Mouse (Mus musculus) stomach, embryonic 16.5 days (tissue): ENCODE measurements around the gene Hebp1. TPM values are rescaled to one million over a fixed set of nuclear protein-coding genes. Genes with fewer than 3 reads are reported as not detected.

ENCODE experiments used
- ATAC-seq: fragments of 200-750 bp; cut with Nextera tagmentation; 2 replicates; pipeline ENCODE4 v1.8.0; 2017; ENCODE audit warnings: moderate number of reproducible peaks, moderate TSS enrichment; ENCODE audit not compliant: insufficient read depth, low FRiP score
- H3K27ac ChIP-seq: fragments of 300-500 bp; sonication (generic); 2 replicates; pipeline ENCODE4 v1.5.1; 2014; ENCODE audit warnings: low read length
- H3K27me3 ChIP-seq: fragments of 300-500 bp; sonication (generic); 2 replicates; pipeline ENCODE4 v1.6.1; 2014; ENCODE audit warnings: low read length, control low read depth, mixed read lengths; ENCODE audit not compliant: control insufficient read depth, insufficient read depth
- H3K36me3 ChIP-seq: fragments of 300-500 bp; sonication (generic); 2 replicates; pipeline ENCODE4 v1.6.1; 2014; ENCODE audit warnings: low read length; ENCODE audit not compliant: control insufficient read depth, insufficient read depth
- H3K4me1 ChIP-seq: fragments of 300-500 bp; sonication (generic); 2 replicates; pipeline ENCODE4 v1.6.1; 2014; ENCODE audit warnings: low read length, control low read depth, mixed read lengths; ENCODE audit not compliant: control insufficient read depth, insufficient read depth
- H3K4me2 ChIP-seq: fragments of 300-500 bp; sonication (generic); 2 replicates; pipeline ENCODE4 v1.6.1; 2014; ENCODE audit warnings: low read depth, low read length, mixed read lengths
- H3K4me3 ChIP-seq: fragments of 300-500 bp; sonication (generic); replicated peaks from 2 replicates; pipeline ENCODE4 v1.5.1; 2014; ENCODE audit warnings: mild to moderate bottlenecking, low read length
- H3K9ac ChIP-seq: fragments of 300-500 bp; sonication (generic); 2 replicates; pipeline ENCODE4 v1.6.1; 2014; ENCODE audit warnings: low read length
- H3K9me3 ChIP-seq: fragments of 300-500 bp; sonication (generic); replicated peaks from 2 replicates; pipeline ENCODE4 v1.6.1; 2016; ENCODE audit warnings: low read length, control low read depth; ENCODE audit not compliant: control insufficient read depth
- WGBS: fragments of 180-500 bp; shearing (Covaris S2); extraction: QIAGEN DNeasy Blood & Tissue Kit; methylation state at CpG from one replicate; pipeline ENCODE4 v1.1.7; 2014; 5-methylcytosine and 5-hydroxymethylcytosine counted together
- polyA plus RNA-seq: library from polyadenylated mRNA; unstranded; fragments of >200 nt; fragmentation: Nextera tagmentation; extraction: Ambion mirVana; gene quantifications from 2 replicates; pipeline ENCODE4 v1.2.1, GENCODE M21; 2015

Hebp1 gene
- polyA plus RNA-seq = 37.4 and 37.7 TPM in 2 replicates

- Histone ChIP-seq H3K36me3 (no peaks in the 10 kb centered on the region), H3K4me3 (peak within 1 kb of the TSS; percentile 76), H3K4me2 (peak within 1 kb of the TSS; percentile 65), H3K9me3 (no peaks in the 10 kb centered on the region), H3K27ac (peak within 1 kb of the TSS; percentile 65), H3K4me1 (peaks cover 10% of the 10 kb centered on the region; the same call in 1 of the 2 replicates), H3K27me3 (no peaks in the 10 kb centered on the region), H3K9ac (peak within 1 kb of the TSS; percentile 86)
- peak; percentile 73 for ATAC-seq
- under 1% methylated on average over 52 of the region's 52 CpGs for WGBS
These were observed at the start of gene Hebp1, which contains the start of gene Fam234b for GRCm38 (mm10) chr6:135197921-135198532. Hebp1 (minus strand) TSS chr6:135198022. Fam234b (plus strand) TSS chr6:135197977.

- Histone ChIP-seq H3K27ac (no peak overlapping the region), H3K9ac (no peak overlapping the region), H3K4me2 (no peak overlapping the region), H3K4me1 (peaks cover 9% of the 10 kb centered on the region; the same call in 1 of the 2 replicates), H3K4me3 (no peak overlapping the region), H3K27me3 (no peaks in the 10 kb centered on the region), H3K9me3 (no peaks in the 10 kb centered on the region), H3K36me3 (no peaks in the 10 kb centered on the region)
- WGBS = 73% methylated on average over 8 of the region's 8 CpGs
- no peak for ATAC-seq
These were observed 47.8 kb upstream of the Hebp1 start for GRCm38 (mm10) chr6:135245586-135245985.

DNA sequence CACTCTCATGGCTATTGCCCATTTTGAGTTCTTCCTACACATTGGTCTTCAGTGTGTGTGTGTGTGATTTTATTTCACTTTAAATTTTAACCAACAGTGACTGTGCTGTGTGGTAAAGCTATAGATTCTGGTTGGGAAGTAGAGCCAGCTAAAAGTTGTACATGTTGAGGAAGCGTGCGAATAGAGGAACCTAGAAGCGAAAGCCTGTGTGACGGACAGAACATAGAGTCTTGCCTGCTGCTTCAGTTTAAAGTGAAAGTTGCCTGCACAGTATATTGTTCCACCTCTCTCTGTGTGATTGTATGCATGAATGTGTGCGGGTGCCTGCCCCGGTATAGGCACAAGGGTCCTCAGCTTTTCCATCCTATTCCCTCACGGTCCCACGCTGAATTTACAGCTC, 42.5 kb upstream of the Hebp1 start:
- Histone ChIP-seq H3K4me3 (no peak overlapping the region), H3K36me3 (no peaks in the 10 kb centered on the region), H3K4me1 (no peaks in the 10 kb centered on the region), H3K27ac (no peak overlapping the region), H3K4me2 (no peak overlapping the region), H3K27me3 (no peaks in the 10 kb centered on the region), H3K9ac (no peak overlapping the region), H3K9me3 (no peaks in the 10 kb centered on the region)
- WGBS = 90% methylated on average over 8 of the region's 8 CpGs
- ATAC-seq = no peak

DNA sequence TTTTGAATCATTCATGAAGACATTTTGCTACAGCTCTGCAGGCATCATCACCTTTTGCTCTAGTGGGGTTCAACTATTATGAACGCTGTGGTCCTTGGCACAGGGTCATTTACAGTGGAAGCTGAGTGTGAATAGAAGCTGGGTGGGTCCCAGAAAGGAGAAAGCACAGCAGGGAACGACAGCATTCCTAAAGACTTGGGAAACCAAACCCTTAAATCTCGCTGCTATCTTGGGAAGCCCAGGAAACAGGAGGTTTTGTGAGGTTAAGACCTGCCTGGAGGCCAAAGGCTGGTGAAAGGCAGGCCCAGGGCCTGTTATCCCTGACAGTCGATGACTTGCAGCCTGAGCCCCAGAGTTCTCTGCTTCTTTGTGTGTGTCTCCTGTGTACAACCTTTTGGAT, 40.4 kb upstream of the Hebp1 start:
- 50% methylated on average over 4 of the region's 4 CpGs for WGBS
- Histone ChIP-seq H3K27me3 (no peaks in the 10 kb centered on the region), H3K27ac (no peak overlapping the region), H3K4me3 (no peak overlapping the region), H3K4me1 (no peaks in the 10 kb centered on the region), H3K9me3 (no peaks in the 10 kb centered on the region), H3K36me3 (no peaks in the 10 kb centered on the region), H3K9ac (no peak overlapping the region), H3K4me2 (no peak overlapping the region)
- ATAC-seq = no peak

GRCm38 (mm10) chr6:135237326-135237725, 39.5 kb upstream of the Hebp1 start:
- Histone ChIP-seq H3K36me3 (no peaks in the 10 kb centered on the region), H3K27ac (no peak overlapping the region), H3K9me3 (no peaks in the 10 kb centered on the region), H3K4me3 (no peak overlapping the region), H3K9ac (no peak overlapping the region), H3K27me3 (no peaks in the 10 kb centered on the region), H3K4me2 (no peak overlapping the region), H3K4me1 (no peaks in the 10 kb centered on the region)
- 53% methylated on average over 14 of the region's 14 CpGs for WGBS
- ATAC-seq = 0 out of 2 replicates have a peak, but pooled peaks have one; percentile 15

GRCm38 (mm10) chr6:135236576-135236975, 38.8 kb upstream of the Hebp1 start:
- Histone ChIP-seq H3K9ac (no peak overlapping the region), H3K36me3 (no peaks in the 10 kb centered on the region), H3K27me3 (no peaks in the 10 kb centered on the region), H3K4me3 (no peak overlapping the region), H3K4me2 (no peak overlapping the region), H3K4me1 (no peaks in the 10 kb centered on the region), H3K9me3 (no peaks in the 10 kb centered on the region), H3K27ac (no peak overlapping the region)
- 81% methylated on average over 3 of the region's 3 CpGs for WGBS
- ATAC-seq = no peak

GRCm38 (mm10) chr6:135235742-135236141, 37.9 kb upstream of the Hebp1 start:
- Histone ChIP-seq H3K36me3 (no peaks in the 10 kb centered on the region), H3K9me3 (no peaks in the 10 kb centered on the region), H3K9ac (no peak overlapping the region), H3K4me3 (no peak overlapping the region), H3K4me2 (no peak overlapping the region), H3K27me3 (no peaks in the 10 kb centered on the region), H3K27ac (no peak overlapping the region), H3K4me1 (no peaks in the 10 kb centered on the region)
- ATAC-seq = no peak
- WGBS = 88% methylated on average over 3 of the region's 3 CpGs

DNA sequence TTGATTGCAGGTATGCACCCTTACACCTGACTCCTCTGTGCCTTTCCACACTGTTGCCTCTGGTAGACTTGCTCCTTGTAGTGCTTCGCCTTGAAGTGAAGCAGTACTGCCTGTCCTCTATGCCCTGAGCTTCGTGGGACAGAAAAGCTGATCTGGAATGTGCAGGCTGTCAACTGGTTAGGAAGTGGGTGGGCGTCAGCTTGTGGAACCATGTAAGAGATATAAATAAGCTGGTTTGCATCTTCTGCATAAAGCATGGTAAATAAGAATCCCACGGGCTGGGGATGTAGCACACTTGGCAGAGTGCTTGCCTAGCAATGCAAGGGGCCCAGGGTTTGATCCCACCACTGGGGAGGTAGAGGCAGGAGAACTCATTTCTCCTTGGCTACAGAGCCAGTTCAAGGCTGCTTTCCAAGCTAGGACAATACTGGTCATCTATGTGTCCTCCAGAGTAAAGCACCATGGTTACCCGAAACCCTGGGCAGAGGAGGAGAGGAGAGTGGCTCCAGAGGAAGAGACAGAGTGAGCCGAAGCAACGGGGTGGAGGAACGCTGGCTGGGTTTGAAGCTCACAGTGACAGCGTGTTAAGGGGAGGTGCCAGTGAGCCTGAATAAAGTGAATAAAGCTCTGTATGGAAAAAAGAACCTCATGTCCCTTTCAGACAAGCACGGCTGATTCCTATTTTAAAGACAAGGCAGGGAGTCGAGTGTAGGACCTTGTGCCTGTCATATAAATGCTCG, 34.8 kb upstream of the Hebp1 start:
- H3K4me3 ChIP-seq = no peak overlapping the region
- no peak overlapping the region for H3K9ac ChIP-seq
- WGBS = 83% methylated on average over 12 of the region's 12 CpGs
- H3K4me2 ChIP-seq = no peak overlapping the region
- no peaks in the 10 kb centered on the region for H3K9me3 ChIP-seq
- no peaks in the 10 kb centered on the region for H3K27me3 ChIP-seq
- no peak overlapping the region for H3K27ac ChIP-seq
- H3K36me3 ChIP-seq = no peaks in the 10 kb centered on the region
- no peak for ATAC-seq
- H3K4me1 ChIP-seq = no peaks in the 10 kb centered on the region

DNA sequence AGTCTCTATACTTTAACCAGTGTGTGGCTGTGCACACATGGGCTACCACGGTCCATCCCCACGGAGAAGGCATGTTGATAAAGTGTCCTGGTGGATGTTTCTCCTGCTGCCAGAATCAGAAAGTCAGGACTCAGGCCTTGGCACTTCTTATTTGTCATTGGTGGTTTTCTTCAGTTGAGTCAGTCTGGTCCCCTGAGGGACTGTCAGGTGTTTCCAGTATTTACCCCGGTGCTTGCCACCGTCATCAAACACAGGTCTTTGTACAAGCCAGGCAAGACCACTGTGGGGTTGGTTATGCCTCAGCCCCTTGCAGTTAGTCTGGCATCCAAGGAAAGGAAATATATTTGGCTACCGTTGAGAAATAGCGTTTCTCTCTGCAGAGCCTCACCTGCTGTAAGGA, 32.8 kb upstream of the Hebp1 start:
- H3K9me3 ChIP-seq = no peaks in the 10 kb centered on the region
- no peak overlapping the region for H3K27ac ChIP-seq
- H3K27me3 ChIP-seq = no peaks in the 10 kb centered on the region
- no peaks in the 10 kb centered on the region for H3K36me3 ChIP-seq
- no peak overlapping the region for H3K4me3 ChIP-seq
- 87% methylated on average over 6 of the region's 6 CpGs for WGBS
- H3K4me1 ChIP-seq = no peaks in the 10 kb centered on the region
- H3K4me2 ChIP-seq = no peak overlapping the region
- ATAC-seq = no peak
- no peak overlapping the region for H3K9ac ChIP-seq
